Mouse (Mus musculus) forebrain, postnatal 0 days (tissue): ENCODE data around the gene Prkd2. TPM values are rescaled to one million over a fixed set of nuclear protein-coding genes. Genes with fewer than 3 reads are reported as not detected.

Experiments used
- ATAC-seq: fragments of 200-750 bp; cut with Nextera tagmentation; 2 replicates; pipeline ENCODE4 v1.8.0; 2017; ENCODE audit warnings: mild to moderate bottlenecking, moderate library complexity
- DNase-seq: peaks from one replicate; pipeline ENCODE4 v3.0.0-alpha.2; 2015
- H3K27ac ChIP-seq: fragments of 300-500 bp; sonication (generic); 2 replicates; pipeline ENCODE4 v1.5.1; 2014; ENCODE audit warnings: low read depth, mild to moderate bottlenecking, antibody characterized with exemption, low read length, moderate library complexity, mixed read lengths
- H3K27me3 ChIP-seq: fragments of 300-500 bp; sonication (generic); 2 replicates; pipeline ENCODE4 v1.6.1; 2014; ENCODE audit warnings: mild to moderate bottlenecking, low read length, mixed read lengths; ENCODE audit not compliant: insufficient read depth
- H3K36me3 ChIP-seq: fragments of 300-500 bp; sonication (generic); 2 replicates; pipeline ENCODE4 v1.6.1; 2014; ENCODE audit warnings: mild to moderate bottlenecking, moderate library complexity; ENCODE audit not compliant: insufficient read depth
- H3K4me1 ChIP-seq: fragments of 300-500 bp; sonication (generic); 2 replicates; pipeline ENCODE4 v1.6.1; 2014; ENCODE audit warnings: antibody characterized with exemption; ENCODE audit not compliant: insufficient read depth
- H3K4me2 ChIP-seq: fragments of 300-500 bp; sonication (generic); 2 replicates; pipeline ENCODE4 v1.6.1; 2014; ENCODE audit warnings: low read depth, mild to moderate bottlenecking, moderate library complexity
- H3K4me3 ChIP-seq: fragments of 300-500 bp; sonication (generic); 2 replicates; pipeline ENCODE4 v1.5.1; 2014; ENCODE audit warnings: low read depth, low read length, mixed read lengths
- H3K9ac ChIP-seq: fragments of 300-500 bp; sonication (generic); 2 replicates; pipeline ENCODE4 v1.6.1; 2014; ENCODE audit warnings: mild to moderate bottlenecking
- H3K9me3 ChIP-seq: fragments of 300-500 bp; sonication (generic); 2 replicates; pipeline ENCODE4 v1.6.1; 2016; ENCODE audit warnings: low read length
- CTCF ChIP-seq: sonication (generic); IDR thresholded peaks from 2 replicates; pipeline ENCODE4 v1.5.1; 2016; ENCODE audit warnings: antibody characterized with exemption, control low read depth, low read depth
- WGBS: fragments of 180-500 bp; shearing (Covaris S2); extraction: QIAGEN DNeasy Blood & Tissue Kit; methylation state at CpG from one replicate; pipeline ENCODE4 v1.1.7; 2014; 5-methylcytosine and 5-hydroxymethylcytosine counted together
- polyA plus RNA-seq: library from polyadenylated mRNA; unstranded; fragments of >200 nt; fragmentation: Nextera tagmentation; extraction: Ambion mirVana; gene quantifications from 2 replicates; pipeline ENCODE4 v1.2.1, GENCODE M21; 2015
- total RNA-seq: library from RNA; depleted of rRNA; stranded (reverse); fragments of >200 nt; gene quantifications from 2 replicates; pipeline ENCODE4 v1.2.3, GENCODE M21; 2014; rRNA removed

Prkd2 gene
- total RNA-seq (2.9 and 3.9 TPM in 2 replicates), polyA plus RNA-seq (2.7 and 4.0 TPM in 2 replicates)

DNA sequence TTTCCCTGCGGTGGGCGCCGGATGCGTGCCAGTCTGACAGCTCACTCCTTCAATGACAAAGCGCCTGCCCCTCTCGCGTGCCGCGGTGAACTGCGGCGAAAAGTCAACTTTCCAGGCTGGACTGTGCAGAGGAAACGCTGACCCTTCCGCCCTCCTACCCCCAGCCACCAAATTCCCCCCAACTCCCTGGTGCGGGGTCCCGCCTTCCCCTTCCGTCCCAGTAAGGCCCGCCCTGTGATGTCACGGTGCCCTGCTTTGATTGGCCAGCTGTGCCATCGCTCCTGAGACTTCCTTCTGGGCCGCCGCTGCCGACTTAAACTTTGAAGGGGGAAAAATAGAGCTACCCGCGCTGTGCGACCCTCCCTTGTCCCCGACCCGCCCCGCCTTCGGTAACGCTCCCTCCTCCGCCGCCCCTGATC is at the start of gene Prkd2:
Gene Prkd2, plus strand, starts transcription at position 258 of the 419 bp plus-strand sequence.
- H3K27me3 ChIP-seq: no peaks in the 10 kb centered on the region
- no peaks in the 10 kb centered on the region for H3K4me1 ChIP-seq
- ATAC-seq (peak; percentile 95), DNase-seq (peak; percentile 90)
- H3K4me3 ChIP-seq: peak within 1 kb of the TSS; percentile 62
- peak within 1 kb of the TSS; percentile 29; the same call in 1 of the 2 replicates for H3K27ac ChIP-seq
- TF ChIP-seq CTCF: no peak
- peaks cover 38% of the 10 kb centered on the region for H3K36me3 ChIP-seq
- WGBS: 2% methylated on average over 32 of the region's 32 CpGs
- no peaks in the 10 kb centered on the region for H3K9me3 ChIP-seq
- peak within 1 kb of the TSS; percentile 95 for H3K4me2 ChIP-seq
- H3K9ac ChIP-seq: peak within 1 kb of the TSS; percentile 61

GRCm38 (mm10) chr7:16793010-16793725 is 49.5 kb upstream of the Prkd2 start:
- Histone ChIP-seq H3K4me1 (no peaks in the 10 kb centered on the region), H3K27me3 (no peaks in the 10 kb centered on the region), H3K9me3 (no peaks in the 10 kb centered on the region), H3K4me3 (no peak overlapping the region), H3K36me3 (no peaks in the 10 kb centered on the region), H3K4me2 (no peak overlapping the region), H3K9ac (no peak overlapping the region), H3K27ac (no peak overlapping the region)
- TF ChIP-seq CTCF: no peak
- DNase-seq (no peak), ATAC-seq (no peak)
- WGBS: 95% methylated on average over 19 of the region's 19 CpGs

DNA sequence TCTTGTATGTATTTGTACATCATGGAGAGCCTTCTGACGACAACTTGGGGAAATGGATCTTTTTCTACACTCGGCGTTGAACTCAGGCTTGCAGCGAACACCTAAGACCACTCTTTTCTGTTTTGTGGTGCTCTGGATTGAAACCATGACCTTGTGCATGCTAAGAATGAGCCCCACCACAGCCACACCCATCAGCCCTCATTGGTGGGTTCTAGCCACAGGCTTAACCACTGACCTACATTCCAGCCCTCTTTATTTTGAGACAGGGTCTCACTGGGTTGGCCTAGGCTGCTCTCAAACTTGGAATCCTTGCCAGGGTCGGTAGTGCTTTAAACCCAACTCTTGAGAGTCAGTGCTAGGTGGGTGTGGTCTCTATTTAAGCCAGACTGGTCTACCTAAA is 47.8 kb upstream of the Prkd2 start:
- WGBS: 93% methylated on average over 5 of the region's 5 CpGs
- Histone ChIP-seq H3K27ac (no peak overlapping the region), H3K9me3 (no peaks in the 10 kb centered on the region), H3K4me2 (no peak overlapping the region), H3K36me3 (no peaks in the 10 kb centered on the region), H3K4me3 (no peak overlapping the region), H3K4me1 (no peaks in the 10 kb centered on the region), H3K27me3 (no peaks in the 10 kb centered on the region), H3K9ac (no peak overlapping the region)
- ATAC-seq (no peak), DNase-seq (no peak)
- TF ChIP-seq CTCF: no peak

- Histone ChIP-seq H3K36me3 (peaks cover 4% of the 10 kb centered on the region; the same call in 1 of the 2 replicates), H3K4me3 (no peak overlapping the region), H3K27ac (no peak overlapping the region), H3K4me1 (no peaks in the 10 kb centered on the region), H3K27me3 (no peaks in the 10 kb centered on the region), H3K4me2 (no peak overlapping the region), H3K9ac (no peak overlapping the region), H3K9me3 (no peaks in the 10 kb centered on the region)
- TF ChIP-seq CTCF: peak; percentile 73
- WGBS: 32% methylated on average over 8 of the region's 8 CpGs
- DNase-seq: no peak
- peak; percentile 18; the same call in 1 of the 2 replicates for ATAC-seq
Observed at GRCm38 (mm10) chr7:16804409-16805028, 38.2 kb upstream of the Prkd2 start.

- Histone ChIP-seq H3K27ac (no peak overlapping the region), H3K27me3 (no peaks in the 10 kb centered on the region), H3K4me1 (peaks cover 8% of the 10 kb centered on the region), H3K9me3 (no peaks in the 10 kb centered on the region), H3K36me3 (peaks cover 4% of the 10 kb centered on the region; the same call in 1 of the 2 replicates), H3K4me2 (no peak overlapping the region), H3K9ac (no peak overlapping the region), H3K4me3 (no peak overlapping the region)
- 89% methylated on average over 9 of the region's 9 CpGs for WGBS
- ATAC-seq (no peak), DNase-seq (no peak)
- peak; percentile 20; the same call in 1 of the 2 replicates for TF ChIP-seq CTCF
Observed at GRCm38 (mm10) chr7:16807936-16808335, 34.8 kb upstream of the Prkd2 start.

DNA sequence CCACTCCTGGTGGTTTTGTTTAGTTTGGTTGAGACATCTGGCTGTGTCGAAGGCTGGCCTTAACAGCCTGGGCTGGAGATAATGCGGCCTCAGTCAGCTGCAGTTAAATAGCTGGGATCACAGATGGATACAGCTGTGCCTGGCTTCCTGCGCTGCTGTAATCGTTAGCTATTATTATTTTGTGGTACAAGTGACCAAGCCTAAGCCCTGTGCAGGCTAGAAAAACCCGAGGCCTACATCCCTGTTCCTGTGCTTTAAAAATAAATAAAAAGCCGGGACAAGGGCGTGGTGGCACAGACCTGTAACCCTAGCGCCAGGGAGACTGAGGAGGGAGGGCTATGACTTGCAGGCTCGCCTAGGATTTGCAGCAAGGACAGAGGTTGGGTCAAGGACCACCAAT is 34.1 kb upstream of the Prkd2 start:
- no peaks in the 10 kb centered on the region for H3K9me3 ChIP-seq
- H3K27me3 ChIP-seq: no peaks in the 10 kb centered on the region
- TF ChIP-seq CTCF: no peak
- no peak overlapping the region for H3K4me2 ChIP-seq
- DNase-seq (no peak), ATAC-seq (no peak)
- peaks cover 4% of the 10 kb centered on the region; the same call in 1 of the 2 replicates for H3K36me3 ChIP-seq
- WGBS: 83% methylated on average over 9 of the region's 9 CpGs
- peaks cover 8% of the 10 kb centered on the region for H3K4me1 ChIP-seq
- H3K4me3 ChIP-seq: no peak overlapping the region
- no peak overlapping the region for H3K27ac ChIP-seq
- no peak overlapping the region for H3K9ac ChIP-seq

DNA sequence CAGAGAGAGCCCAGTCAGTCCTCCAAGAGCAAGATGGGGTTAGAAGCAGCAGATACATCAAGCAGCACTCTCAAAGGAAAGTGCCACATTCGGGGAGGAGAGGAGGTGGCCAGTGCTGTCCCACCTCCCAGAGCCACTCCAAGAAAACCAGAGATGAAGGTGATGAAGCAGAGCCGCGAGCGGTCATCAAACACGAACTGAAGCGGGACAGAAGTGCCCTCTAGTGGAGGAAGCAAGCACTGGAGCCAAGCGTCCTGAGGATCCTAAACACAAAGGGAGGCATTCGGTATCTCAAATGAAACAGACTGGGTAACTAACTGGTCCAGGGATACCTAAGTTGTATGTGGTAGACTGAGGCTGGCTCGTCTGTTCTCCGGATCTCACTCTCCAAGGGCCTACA is 33.0 kb upstream of the Prkd2 start:
- peak; percentile 89 for TF ChIP-seq CTCF
- Histone ChIP-seq H3K4me2 (peak overlapping the region; percentile 92), H3K36me3 (peaks cover 4% of the 10 kb centered on the region; the same call in 1 of the 2 replicates), H3K9me3 (no peaks in the 10 kb centered on the region), H3K4me3 (0 out of 2 replicates have a peak overlapping the region, but pooled peaks have one; percentile 14), H3K4me1 (peaks cover 8% of the 10 kb centered on the region), H3K27me3 (no peaks in the 10 kb centered on the region), H3K27ac (peak overlapping the region; percentile 80; the same call in 1 of the 2 replicates), H3K9ac (no peak overlapping the region)
- DNase-seq: peak; percentile 81
- 29% methylated on average over 10 of the region's 10 CpGs for WGBS
- no peak for ATAC-seq
